Mouse (Mus musculus) lung, embryonic 14.5 days (tissue): Measurements from ENCODE around the gene Efl1. TPM values are rescaled to one million over a fixed set of nuclear protein-coding genes. Genes with fewer than 3 reads are reported as not detected.
A peak's percentile ranks its signal among the peaks of the same experiment; 100 is the strongest.

Experiments
- ATAC-seq: fragments of 200-750 bp; cut with Nextera tagmentation; 2 replicates; pipeline ENCODE4 v1.8.0; 2017; ENCODE audit warnings: mild to moderate bottlenecking, moderate TSS enrichment, moderate library complexity; ENCODE audit not compliant: insufficient read depth
- DNase-seq: peaks from one replicate; pipeline ENCODE4 v3.0.0-alpha.2; 2015
- H3K27ac ChIP-seq: fragments of 300-500 bp; sonication (generic); 2 replicates; pipeline ENCODE4 v1.5.1; 2014; ENCODE audit warnings: low read depth, mild to moderate bottlenecking, moderate library complexity
- H3K27me3 ChIP-seq: fragments of 300-500 bp; sonication (generic); 2 replicates; pipeline ENCODE4 v1.6.1; 2014; ENCODE audit warnings: low read length, control low read depth; ENCODE audit not compliant: insufficient read depth
- H3K36me3 ChIP-seq: fragments of 300-500 bp; sonication (generic); 2 replicates; pipeline ENCODE4 v1.6.1; 2014; ENCODE audit warnings: control low read depth; ENCODE audit not compliant: insufficient read depth
- H3K4me1 ChIP-seq: fragments of 300-500 bp; sonication (generic); 2 replicates; pipeline ENCODE4 v1.6.1; 2014; ENCODE audit warnings: antibody characterized with exemption, control low read depth; ENCODE audit not compliant: insufficient read depth
- H3K4me2 ChIP-seq: fragments of 300-500 bp; sonication (generic); 2 replicates; pipeline ENCODE4 v1.6.1; 2014; ENCODE audit warnings: mild to moderate bottlenecking
- H3K4me3 ChIP-seq: fragments of 300-500 bp; sonication (generic); 2 replicates; pipeline ENCODE4 v1.5.1; 2014; ENCODE audit warnings: low read depth, low read length
- H3K9ac ChIP-seq: fragments of 300-500 bp; sonication (generic); 2 replicates; pipeline ENCODE4 v1.6.1; 2014
- H3K9me3 ChIP-seq: fragments of 300-500 bp; sonication (generic); 2 replicates; pipeline ENCODE4 v1.6.1; 2016; ENCODE audit warnings: low read depth, low read length, control low read depth
- CTCF ChIP-seq: IDR thresholded peaks from 2 replicates; pipeline ENCODE4 v1.5.1; 2016; ENCODE audit warnings: antibody characterized with exemption, low read depth
- WGBS: fragments of 180-500 bp; shearing (Covaris S2); extraction: QIAGEN DNeasy Blood & Tissue Kit; methylation state at CpG from one replicate; pipeline ENCODE4 v1.1.7; 2014; 5-methylcytosine and 5-hydroxymethylcytosine counted together
- polyA plus RNA-seq: library from polyadenylated mRNA; unstranded; fragments of >200 nt; fragmentation: Nextera tagmentation; extraction: Ambion mirVana; gene quantifications from 2 replicates; pipeline ENCODE4 v1.2.1, GENCODE M21; 2014

Efl1 gene
- polyA plus RNA-seq, 1 experiment from 2014 or later, result 30.1 TPM

DNA sequence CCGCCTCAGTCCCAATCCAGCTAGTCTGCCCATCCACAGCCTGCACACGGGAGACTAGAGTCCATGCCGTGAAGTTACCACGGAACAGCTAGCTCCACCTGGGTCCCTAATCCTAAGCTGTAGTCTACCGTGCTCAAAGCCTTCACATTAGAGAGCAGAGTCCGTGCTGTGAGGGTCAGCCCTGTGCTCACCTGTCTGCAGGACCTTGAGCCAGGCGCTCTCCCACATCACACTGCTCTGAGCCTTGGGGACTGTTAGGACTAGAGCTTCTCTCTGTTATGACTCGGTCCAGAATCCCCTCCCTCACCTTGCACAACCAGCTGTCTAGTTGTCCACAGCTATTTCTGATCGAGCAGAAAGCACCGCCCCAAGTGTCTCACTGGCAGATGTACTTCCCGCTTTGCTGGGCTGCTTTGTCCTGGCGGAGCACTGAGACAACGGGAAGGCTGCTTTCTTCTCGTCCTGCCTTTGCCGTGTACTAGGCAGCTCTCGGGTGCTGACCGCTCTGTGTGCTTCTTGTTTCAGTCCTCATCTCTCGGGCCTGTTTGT is 95.8 kb downstream of the Efl1 start:
- Histone ChIP-seq H3K4me3 (no peak overlapping the region), H3K9ac (no peak overlapping the region), H3K27ac (no peak overlapping the region), H3K9me3 (no peaks in the 10 kb centered on the region), H3K4me2 (no peak overlapping the region), H3K27me3 (no peaks in the 10 kb centered on the region), H3K36me3 (no peaks in the 10 kb centered on the region), H3K4me1 (no peaks in the 10 kb centered on the region)
- DNase-seq (no peak), ATAC-seq (no peak)
- TF ChIP-seq CTCF, result no peak
- WGBS, result 79% methylated on average over 18 of the region's 18 CpGs

DNA sequence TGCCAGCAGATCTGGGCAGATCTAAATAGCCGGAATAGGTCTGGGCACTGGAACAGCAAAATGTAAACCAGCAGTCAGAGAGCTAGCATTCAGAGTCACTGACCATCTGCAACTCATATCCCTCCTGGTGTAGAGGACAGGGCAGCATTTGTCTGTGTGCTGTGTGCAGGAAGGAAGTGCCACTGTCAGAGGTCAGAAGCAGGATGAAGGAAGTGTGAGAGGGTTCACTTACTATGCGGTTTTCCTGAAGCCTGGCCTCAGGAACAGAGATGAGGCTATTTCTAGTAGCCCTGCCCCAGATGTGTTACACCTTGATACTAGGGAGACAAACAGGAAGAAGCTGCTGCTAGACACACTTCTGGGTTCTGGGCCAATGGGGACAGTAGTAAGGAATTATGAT is 100.4 kb downstream of the Efl1 start:
- TF ChIP-seq CTCF, result no peak
- Histone ChIP-seq H3K9me3 (no peaks in the 10 kb centered on the region), H3K4me3 (no peak overlapping the region), H3K27ac (peak overlapping the region; percentile 14; the same call in 1 of the 2 replicates), H3K4me2 (no peak overlapping the region), H3K4me1 (peaks cover 5% of the 10 kb centered on the region; the same call in 1 of the 2 replicates), H3K27me3 (no peaks in the 10 kb centered on the region), H3K9ac (no peak overlapping the region), H3K36me3 (peaks cover 7% of the 10 kb centered on the region; the same call in 1 of the 2 replicates)
- 56% methylated on average over 2 of the region's 2 CpGs for WGBS
- ATAC-seq (peak; percentile 52; the same call in 1 of the 2 replicates), DNase-seq (peak; percentile 45)

DNA sequence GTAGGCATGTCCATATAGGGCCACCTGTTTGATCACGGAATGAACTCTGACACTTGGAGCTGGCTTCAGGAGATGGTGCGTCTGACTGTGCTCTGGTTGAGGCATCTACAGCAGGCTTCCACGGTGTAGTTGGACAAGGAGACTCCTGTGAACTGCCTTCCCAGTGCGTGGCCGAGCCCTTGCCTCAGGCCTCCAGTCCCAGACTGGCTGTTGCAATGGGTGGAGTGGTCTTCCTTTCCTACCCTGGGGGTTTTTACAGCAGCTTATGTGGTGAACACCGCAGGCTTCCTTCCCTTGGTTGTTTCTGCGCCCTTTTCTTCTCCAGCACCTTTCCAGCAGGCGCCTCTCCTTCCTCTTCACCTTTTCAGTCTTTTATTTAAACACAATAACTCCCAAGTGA is 100.8 kb downstream of the Efl1 start:
- H3K4me2 ChIP-seq, result no peak overlapping the region
- no peaks in the 10 kb centered on the region for H3K9me3 ChIP-seq
- WGBS, result 81% methylated on average over 8 of the region's 8 CpGs
- no peak for DNase-seq
- no peak for TF ChIP-seq CTCF
- peaks cover 7% of the 10 kb centered on the region; the same call in 1 of the 2 replicates for H3K36me3 ChIP-seq
- H3K4me1 ChIP-seq, result peaks cover 5% of the 10 kb centered on the region; the same call in 1 of the 2 replicates
- H3K4me3 ChIP-seq, result no peak overlapping the region
- H3K9ac ChIP-seq, result no peak overlapping the region
- H3K27me3 ChIP-seq, result no peaks in the 10 kb centered on the region
- no peak; the same call in 1 of the 2 replicates for ATAC-seq
- H3K27ac ChIP-seq, result peak overlapping the region; percentile 14; the same call in 1 of the 2 replicates

DNA sequence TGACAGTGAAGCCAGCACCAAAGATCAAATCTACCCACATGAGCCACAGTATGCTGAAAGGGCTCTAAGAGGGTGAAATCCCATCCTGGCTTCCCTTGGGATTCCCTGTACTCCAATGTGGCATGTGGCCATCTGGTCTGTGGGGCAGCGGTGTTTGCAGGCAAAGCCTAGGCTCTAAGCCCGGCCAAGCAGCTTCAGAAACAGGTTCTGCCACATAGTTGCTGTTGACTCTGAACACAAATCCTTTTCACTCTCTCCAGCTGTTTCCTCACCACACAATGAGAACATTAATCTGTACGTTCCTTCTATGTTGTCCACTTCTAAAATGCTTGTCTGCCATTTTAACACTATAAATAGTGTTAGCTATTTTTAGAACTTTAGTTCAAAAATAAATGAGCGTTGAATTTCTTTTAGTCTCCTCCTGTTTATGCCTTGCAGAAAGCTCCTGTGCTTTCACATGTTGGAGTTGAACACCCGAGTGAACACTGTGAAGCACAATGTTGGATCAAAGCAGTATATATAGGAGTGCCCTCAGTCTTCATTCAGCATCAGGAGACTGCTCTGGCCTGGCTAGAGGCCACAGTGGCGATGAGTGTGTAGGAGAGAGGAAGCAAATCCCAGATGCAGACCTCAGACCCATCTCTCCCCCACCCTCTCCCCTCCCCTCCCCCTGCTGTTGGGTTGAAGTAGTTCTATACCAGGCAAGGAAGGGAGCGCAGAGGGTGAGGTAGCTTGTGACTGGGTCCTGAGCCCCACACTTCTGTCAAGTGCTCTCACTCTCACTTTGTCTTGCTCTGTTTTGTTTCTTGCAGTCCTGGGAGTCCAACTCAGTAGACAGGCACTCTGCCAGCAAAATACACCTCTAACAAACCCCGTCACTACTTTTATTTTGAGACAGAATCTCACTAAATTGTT is 104.0 kb downstream of the Efl1 start:
- peak; percentile 25 for TF ChIP-seq CTCF
- no peak overlapping the region for H3K9ac ChIP-seq
- H3K4me1 ChIP-seq, result peaks cover 5% of the 10 kb centered on the region; the same call in 1 of the 2 replicates
- no peaks in the 10 kb centered on the region for H3K27me3 ChIP-seq
- ATAC-seq, result peak; percentile 86
- 0 out of 2 replicates have a peak overlapping the region, but pooled peaks have one; percentile 23 for H3K4me2 ChIP-seq
- 40% methylated on average over 8 of the region's 8 CpGs for WGBS
- peaks cover 17% of the 10 kb centered on the region; the same call in 1 of the 2 replicates for H3K36me3 ChIP-seq
- no peaks in the 10 kb centered on the region for H3K9me3 ChIP-seq
- peak overlapping the region; percentile 78 for H3K27ac ChIP-seq
- H3K4me3 ChIP-seq, result no peak overlapping the region
- peak; percentile 81 for DNase-seq

DNA sequence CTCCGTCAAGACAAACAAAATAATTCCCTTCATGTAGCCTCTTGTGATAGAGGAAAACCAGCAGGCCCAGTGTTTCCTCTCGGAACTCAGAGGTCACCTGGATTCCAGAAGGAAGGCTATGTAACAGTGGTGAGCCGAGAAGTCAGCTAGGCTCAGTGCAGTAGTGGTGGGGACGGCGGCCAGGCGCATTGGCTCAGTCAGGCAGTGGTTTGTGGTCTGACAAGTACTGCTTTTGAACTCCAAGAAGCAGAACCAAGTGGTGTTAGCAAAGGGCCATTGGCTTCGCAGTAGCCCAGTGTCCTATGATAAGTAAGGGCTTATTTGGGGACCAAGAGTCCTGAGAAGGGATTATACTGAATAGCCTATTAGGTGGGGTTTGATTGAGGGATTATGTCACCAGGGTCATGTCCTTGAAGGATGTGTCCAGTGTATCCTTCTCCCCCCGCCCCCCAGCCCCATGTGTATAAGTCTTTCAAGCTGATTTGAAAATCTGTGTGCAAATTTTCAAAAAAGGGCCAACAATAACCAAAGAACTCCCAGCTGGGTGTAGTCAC is 107.3 kb downstream of the Efl1 start:
- Histone ChIP-seq H3K4me1 (peaks cover 5% of the 10 kb centered on the region; the same call in 1 of the 2 replicates), H3K9me3 (no peaks in the 10 kb centered on the region), H3K27me3 (no peaks in the 10 kb centered on the region), H3K9ac (no peak overlapping the region), H3K27ac (no peak overlapping the region), H3K36me3 (peaks cover 17% of the 10 kb centered on the region; the same call in 1 of the 2 replicates), H3K4me3 (no peak overlapping the region), H3K4me2 (no peak overlapping the region)
- no peak for ATAC-seq
- DNase-seq, result no peak
- WGBS, result 70% methylated on average over 8 of the region's 8 CpGs
- no peak for TF ChIP-seq CTCF

DNA sequence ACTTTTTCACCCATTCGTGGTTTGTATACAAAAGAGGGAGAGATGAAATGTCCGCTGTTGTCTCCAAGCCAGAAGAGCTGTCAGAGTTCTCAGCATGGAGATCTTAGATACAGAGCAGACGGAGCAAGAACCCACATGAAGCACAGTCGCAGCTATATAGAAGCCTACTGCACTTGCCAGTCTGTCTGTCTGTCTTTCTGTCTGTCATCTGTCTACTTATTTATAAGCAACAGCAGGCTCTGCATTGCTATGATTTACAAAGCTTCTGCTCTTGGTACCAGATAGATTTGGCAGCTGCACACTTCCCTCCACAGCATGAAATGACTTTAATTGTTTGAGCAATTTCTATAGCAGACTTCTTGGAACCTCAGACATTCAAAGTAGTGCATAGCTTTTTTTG is 110.1 kb downstream of the Efl1 start:
- Histone ChIP-seq H3K27ac (no peak overlapping the region), H3K9ac (no peak overlapping the region), H3K9me3 (no peaks in the 10 kb centered on the region), H3K27me3 (no peaks in the 10 kb centered on the region), H3K4me1 (no peaks in the 10 kb centered on the region), H3K4me2 (no peak overlapping the region), H3K36me3 (peaks cover 19% of the 10 kb centered on the region), H3K4me3 (no peak overlapping the region)
- TF ChIP-seq CTCF, result no peak
- ATAC-seq (no peak), DNase-seq (peak; percentile 32)
- 73% methylated on average over 4 of the region's 4 CpGs for WGBS

DNA sequence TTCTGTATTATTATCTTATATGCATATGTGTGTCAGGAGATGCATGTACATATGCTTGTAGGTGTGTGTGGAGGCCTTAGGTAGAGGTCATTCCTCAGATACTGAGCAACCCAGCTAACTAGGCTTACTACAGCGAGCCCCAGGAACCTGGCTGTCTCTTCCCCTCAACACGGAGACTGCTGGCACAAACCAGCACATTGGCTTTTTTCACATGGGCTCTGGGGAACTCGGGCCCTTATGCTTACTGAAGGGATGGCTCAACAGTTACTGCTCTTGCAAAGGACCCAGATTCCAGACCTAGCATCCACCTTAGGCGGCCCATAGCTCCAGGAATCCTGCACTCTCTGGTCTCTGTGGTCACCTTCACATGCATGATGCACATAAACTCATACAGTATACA is 110.7 kb downstream of the Efl1 start:
- WGBS, result 91% methylated on average over 4 of the region's 4 CpGs
- Histone ChIP-seq H3K27me3 (no peaks in the 10 kb centered on the region), H3K4me1 (no peaks in the 10 kb centered on the region), H3K4me3 (no peak overlapping the region), H3K27ac (no peak overlapping the region), H3K36me3 (peaks cover 19% of the 10 kb centered on the region), H3K9me3 (no peaks in the 10 kb centered on the region), H3K9ac (no peak overlapping the region), H3K4me2 (no peak overlapping the region)
- TF ChIP-seq CTCF, result no peak
- no peak for ATAC-seq
- no peak for DNase-seq
